Comparison of ENCODE assay signal across 28 mouse cellular contexts in genomic region chr5:103017637-103018036, GRCm38 (mm10).
"Had no signal": no experiment of that assay in that cellular context is flagged by ENCODE, and none has a peak within 500 bp of the region (broad histone marks: within the 10 kb centered on the region; RNA-seq: fewer than 3 reads in every experiment).

No protein-coding gene starts in this region.

- DNase-seq: left cerebral cortex, postnatal 4 days; liver; liver, embryonic 13.5 days; liver, postnatal 0 days; lung, adult 18-20 months; lung, adult 2 months; lung, embryonic 14.5 days; lung, postnatal 10 days; lung, postnatal 14 days; lung, postnatal 36 days; lung, postnatal 4 days; midbrain, embryonic 14.5 days had no signal

- H3K27ac ChIP-seq: limb, embryonic 10.5 days; limb, embryonic 12.5 days; limb, embryonic 13.5 days; limb, embryonic 15.5 days; liver, embryonic 12.5 days; liver, embryonic 13.5 days; liver, embryonic 14.5 days; liver, embryonic 15.5 days; lung, embryonic 15.5 days; macrophage; midbrain, embryonic 10.5 days; midbrain, embryonic 13.5 days; midbrain, embryonic 15.5 days; neural tube, embryonic 12.5 days had no signal

- H3K4me3 ChIP-seq: limb, embryonic 10.5 days; limb, embryonic 12.5 days; limb, embryonic 13.5 days; limb, embryonic 15.5 days; liver, embryonic 12.5 days; liver, embryonic 13.5 days; liver, embryonic 15.5 days; lung, embryonic 15.5 days; megakaryocyte, embryonic 14.5 days; midbrain, embryonic 10.5 days; midbrain, embryonic 12.5 days; midbrain, embryonic 13.5 days; midbrain, embryonic 15.5 days; myocyte; neural tube, embryonic 12.5 days had no signal
